Mouse (Mus musculus) CH12.LX (cell line): ENCODE measurements at regions not wholly inside any gene's neighbourhood (a gene's known extent, or its start where the extent isn't known, plus 50 kb on each side); places are given as distances from the start of the nearest gene placed in this dataset.

ENCODE experiments used
- CHD2 ChIP-seq: IDR thresholded peaks from 2 replicates; pipeline ENCODE4 v1.6.1; 2011; ENCODE audit warnings: low read length, improper control_type of control experiment
- CTCF ChIP-seq, 2 experiments: IDR thresholded peaks in 1 of 2; conservative IDR thresholded peaks in 1 of 2; 2 replicates each; pipeline ENCODE4 v1.5.1; 2011 to 2012; ENCODE audit warnings: low read depth in 2 of 2, low read length in 2 of 2, improper control_type of control experiment in 1 of 2, inconsistent platforms in 1 of 2, mild to moderate bottlenecking in 1 of 2, moderate library complexity in 1 of 2
- E2F4 ChIP-seq: IDR thresholded peaks from 2 replicates; pipeline ENCODE4 v1.6.1; 2011; ENCODE audit warnings: low read depth, low read length, improper control_type of control experiment; ENCODE audit not compliant: insufficient replicate concordance
- JUND ChIP-seq: conservative IDR thresholded peaks from 2 replicates; pipeline ENCODE4 v1.6.1; 2011; ENCODE audit warnings: low read depth, low read length, improper control_type of control experiment
- MAFK ChIP-seq: IDR thresholded peaks from 2 replicates; pipeline ENCODE4 v1.6.1; 2011; ENCODE audit warnings: low read length, improper control_type of control experiment; ENCODE audit not compliant: insufficient replicate concordance
- MAX ChIP-seq: IDR thresholded peaks from 2 replicates; pipeline ENCODE4 v1.6.1; 2011; ENCODE audit warnings: low read length, improper control_type of control experiment
- MXI1 ChIP-seq: IDR thresholded peaks from 2 replicates; pipeline ENCODE4 v1.6.1; 2011; ENCODE audit warnings: mild to moderate bottlenecking, low read depth, low read length, improper control_type of control experiment
- NRF1 ChIP-seq: IDR thresholded peaks from 2 replicates; pipeline ENCODE4 v1.6.1; 2014; ENCODE audit warnings: low read depth, mild to moderate bottlenecking, inconsistent platforms, low read length, improper control_type of control experiment, moderate library complexity
- POLR2A ChIP-seq: IDR thresholded peaks from 2 replicates; pipeline ENCODE4 v1.6.1; 2011; ENCODE audit warnings: low read depth, mild to moderate bottlenecking, improper control_type of control experiment, low read length
- USF1 ChIP-seq: IDR thresholded peaks from 2 replicates; pipeline ENCODE4 v1.6.1; 2014; ENCODE audit warnings: low read depth, mild to moderate bottlenecking, inconsistent platforms, low read length, improper control_type of control experiment
- ZC3H11A ChIP-seq: IDR thresholded peaks from 2 replicates; pipeline ENCODE4 v1.6.1; 2012; ENCODE audit warnings: low read depth, mild to moderate bottlenecking, inconsistent platforms, low read length, improper control_type of control experiment

DNA sequence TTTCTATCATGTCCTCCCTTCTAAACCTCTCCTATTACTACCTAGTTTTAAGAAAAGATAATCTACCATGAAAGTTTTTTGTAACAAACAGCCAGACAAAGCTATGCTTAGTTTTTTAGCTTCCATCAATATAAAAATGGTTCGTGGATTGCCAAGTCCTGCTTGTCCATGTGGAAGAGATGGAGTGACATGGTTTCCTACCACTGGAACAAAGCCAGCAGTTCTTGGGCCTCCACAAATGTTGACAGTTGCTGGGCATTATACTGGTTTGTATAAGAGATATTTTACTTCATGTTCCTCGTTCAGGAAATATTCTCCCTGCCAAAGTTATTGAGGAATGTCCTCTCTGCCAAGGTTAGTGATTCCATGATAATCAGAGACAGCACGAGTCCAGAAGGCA lies 515.5 kb downstream of the Sema5a start:
- TF ChIP-seq MAFK (no peak), JUND (no peak), CTCF (conservative IDR thresholded peaks at IDR 0.05 in 1 of 2, IDR thresholded peaks at IDR 0.05 in 1 of 2; ENCODE audit: low read depth in 2 of 2, low read length in 2 of 2) (no peak), CHD2 (no peak), POLR2A (no peak), E2F4 (no peak), MXI1 (no peak), USF1 (no peak), MAX (no peak), NRF1 (no peak), ZC3H11A (no peak)
